Mouse (Mus musculus) olfactory bulb, adult 2 months (tissue): Measurements from ENCODE around the gene Ogt.

Source experiments
- CTCF ChIP-seq: fragments of 200-500 bp; IDR thresholded peaks from 2 replicates; pipeline ENCODE4 v1.5.1; 2012; ENCODE audit warnings: low read depth, mild to moderate bottlenecking, low read length, moderate library complexity; ENCODE audit not compliant: insufficient read depth
- POLR2A ChIP-seq: fragments of 200-500 bp; IDR thresholded peaks from 2 replicates; pipeline ENCODE4 v1.6.1; 2012; ENCODE audit warnings: mild to moderate bottlenecking, low read depth, low read length, moderate library complexity; ENCODE audit not compliant: insufficient read depth

DNA sequence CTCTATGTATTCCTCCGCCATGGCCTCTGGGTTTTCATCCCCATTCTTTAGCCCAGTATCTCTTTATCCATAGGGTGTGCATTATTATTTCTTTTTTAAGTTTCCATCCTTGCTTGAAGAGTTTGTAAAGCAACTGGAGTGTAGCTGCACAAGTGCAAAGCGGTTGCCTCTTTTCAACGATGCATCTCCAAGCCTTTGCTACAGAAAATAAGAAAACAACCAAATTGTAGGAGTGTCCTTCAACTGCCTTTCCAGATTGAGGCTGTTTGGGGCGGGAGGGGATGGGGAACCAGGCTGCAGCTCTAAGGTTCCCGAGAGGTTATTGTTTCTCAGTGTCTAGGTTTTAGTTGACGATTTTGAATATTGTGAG lies 1.3 kb downstream of the Ogt start:
- TF ChIP-seq POLR2A, result no peak
- TF ChIP-seq CTCF, result no peak
